Mouse (Mus musculus): ENCODE data around the gene Grm5. TPM values are rescaled to one million over a fixed set of nuclear protein-coding genes. Genes with fewer than 3 reads are reported as not detected.

Grm5 gene
- not detected in 2 replicates for polyA plus RNA-seq (2012; ENCODE audit: low replicate concordance)

DNA sequence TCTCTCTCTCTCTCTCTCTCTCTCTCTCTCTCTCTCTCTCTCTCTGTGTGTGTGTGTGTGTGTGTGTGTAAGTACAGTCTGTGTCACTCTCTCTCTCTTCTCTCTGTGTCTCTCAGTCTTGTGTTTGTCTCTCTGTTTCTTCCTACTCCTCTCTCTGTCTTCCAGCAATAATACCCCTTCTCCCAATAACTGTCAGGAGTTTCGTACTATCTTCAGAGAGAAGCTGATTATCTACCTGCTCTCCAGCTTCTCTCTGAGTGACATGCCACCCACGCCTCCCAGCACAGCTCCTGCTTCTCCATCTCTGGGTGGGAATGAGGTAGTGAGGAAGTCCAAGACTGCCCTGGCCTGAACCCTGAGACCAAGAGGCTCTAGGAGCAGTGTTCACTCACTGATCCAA lies at the start of gene Grm5:
TSS of gene Grm5 (plus strand) at position 301 of the 400 bp plus-strand sequence.

Other genes starting within 250 kb of the Grm5 start
- gene Tyr, start 90.7 kb upstream of the Grm5 start, polyA plus RNA-seq (2012; ENCODE audit: low replicate concordance) = not detected in 2 replicates

All from hematopoietic multipotent progenitor cell, adult 10-12 weeks (in vitro differentiated cells).